Mouse (Mus musculus) cerebellum, postnatal 10 days (tissue): ENCODE results near the gene Dgcr2.

Experiments
- DNase-seq, 2 experiments: peaks; one replicate each; pipeline ENCODE4 v3.0.0; 2021; ENCODE audit warnings: mixed read lengths in 2 of 2

Dgcr2 gene

GRCm38 (mm10) chr16:17896091-17896490 is 2.3 kb downstream of the Dgcr2 start:
- DNase-seq: no peak

- DNase-seq: no peak
These were observed 4.4 kb downstream of the Dgcr2 start, which contains the start of gene Tssk1 for GRCm38 (mm10) chr16:17893923-17894322. Gene Tssk1 (plus strand): TSS chr16:17894223.

GRCm38 (mm10) chr16:17892606-17893005 is 5.8 kb downstream of the Dgcr2 start:
- DNase-seq: peak; percentile 93 to 95

GRCm38 (mm10) chr16:17891567-17891959 is 6.8 kb downstream of the Dgcr2 start, which contains the start of gene Gm20518:
Gene Gm20518 (minus strand): TSS chr16:17891671.
- DNase-seq: peak; percentile 100

GRCm38 (mm10) chr16:17890917-17891566 is 7.3 kb downstream of the Dgcr2 start:
- DNase-seq: peak; percentile 97

GRCm38 (mm10) chr16:17890342-17890727 is 8.0 kb downstream of the Dgcr2 start:
- peak in 1 of 2 experiments; percentile 46 for DNase-seq

- DNase-seq: peak; percentile 39 to 44
These were observed 8.5 kb downstream of the Dgcr2 start for GRCm38 (mm10) chr16:17889689-17890341.

- DNase-seq: no peak
These were observed 14.2 kb downstream of the Dgcr2 start for GRCm38 (mm10) chr16:17884116-17884515.

- no peak for DNase-seq
These were observed 16.2 kb downstream of the Dgcr2 start for GRCm38 (mm10) chr16:17882196-17882595.

- no peak for DNase-seq
These were observed 18.8 kb downstream of the Dgcr2 start for GRCm38 (mm10) chr16:17879571-17879970.

GRCm38 (mm10) chr16:17876096-17876495 is 22.3 kb downstream of the Dgcr2 start:
- no peak for DNase-seq

GRCm38 (mm10) chr16:17875174-17875573 is 23.2 kb downstream of the Dgcr2 start:
- DNase-seq: no peak

- DNase-seq: no peak
These were observed 25.4 kb downstream of the Dgcr2 start for GRCm38 (mm10) chr16:17872995-17873394.

GRCm38 (mm10) chr16:17871248-17871647 is 27.1 kb downstream of the Dgcr2 start:
- DNase-seq: no peak

GRCm38 (mm10) chr16:17865770-17866169 is 32.6 kb downstream of the Dgcr2 start:
- DNase-seq: peak in 1 of 2 experiments; percentile 23

- DNase-seq: no peak
These were observed 33.1 kb downstream of the Dgcr2 start for GRCm38 (mm10) chr16:17865293-17865692.

- DNase-seq: peak; percentile 59 to 64
These were observed 39.8 kb downstream of the Dgcr2 start for GRCm38 (mm10) chr16:17858592-17858991.

- no peak for DNase-seq
These were observed 41.2 kb downstream of the Dgcr2 start for GRCm38 (mm10) chr16:17857157-17857556.

GRCm38 (mm10) chr16:17853263-17853662 is 45.1 kb downstream of the Dgcr2 start:
- no peak for DNase-seq

- peak; percentile 92 to 93 for DNase-seq
These were observed 46.5 kb downstream of the Dgcr2 start for GRCm38 (mm10) chr16:17851860-17852259.

GRCm38 (mm10) chr16:17851331-17851730 is 47.0 kb downstream of the Dgcr2 start:
- DNase-seq: no peak

- no peak for DNase-seq
These were observed 48.9 kb downstream of the Dgcr2 start for GRCm38 (mm10) chr16:17849486-17849885.

GRCm38 (mm10) chr16:17848928-17849327 is 49.4 kb downstream of the Dgcr2 start:
- peak; percentile 84 to 95 for DNase-seq

- DNase-seq: no peak
These were observed 49.9 kb downstream of the Dgcr2 start for GRCm38 (mm10) chr16:17848431-17848830.
